ENCODE assay signal across 8 mouse cellular contexts in genomic region chr8:120393871-120394275, GRCm38 (mm10).
A peak's percentile ranks its signal among the peaks of the same experiment; 100 is the strongest.
DNase-seq lines count a peak whose midpoint lies in the region; ATAC-seq lines count a peak whose summit lies in the region.

No protein-coding gene starts in this region.

- no peak for ATAC-seq in hindbrain, embryonic 12.5 days (ENCODE audit: low FRiP score)
- ATAC-seq in embryonic facial prominence, embryonic 15.5 days (ENCODE audit: insufficient number of reproducible peaks, low FRiP score, low TSS enrichment, low read depth), result no peak

- peaks cover 62% of the 10 kb centered on the region for H3K4me1 ChIP-seq in hindbrain, embryonic 10.5 days (replicated peaks)
- peaks cover 58% of the 10 kb centered on the region for H3K4me1 ChIP-seq in hindbrain, embryonic 12.5 days
- peaks cover 62% of the 10 kb centered on the region for H3K4me1 ChIP-seq in embryonic facial prominence, embryonic 15.5 days

- 81% methylated on average over 9 of the region's 9 CpGs for WGBS in hindbrain, embryonic 10.5 days
- WGBS in hindbrain, embryonic 12.5 days, result 75% methylated on average over 9 of the region's 9 CpGs
- WGBS in embryonic facial prominence, embryonic 15.5 days, result 42% methylated on average over 9 of the region's 9 CpGs

- H3K9me3 ChIP-seq in hindbrain, embryonic 10.5 days, result no peaks in the 10 kb centered on the region
- H3K9me3 ChIP-seq in hindbrain, embryonic 12.5 days (replicated peaks), result no peaks in the 10 kb centered on the region
- no peaks in the 10 kb centered on the region for H3K9me3 ChIP-seq in embryonic facial prominence, embryonic 15.5 days (replicated peaks)

- H3K4me2 ChIP-seq in hindbrain, embryonic 12.5 days (replicated peaks), result no peak overlapping the region
- H3K4me2 ChIP-seq in embryonic facial prominence, embryonic 15.5 days (replicated peaks), result no peak overlapping the region

- H3K27me3 ChIP-seq in hindbrain, embryonic 10.5 days (ENCODE audit: insufficient read depth, poor library complexity, severe bottlenecking), result peaks cover 16% of the 10 kb centered on the region
- no peaks in the 10 kb centered on the region for H3K27me3 ChIP-seq in hindbrain, embryonic 12.5 days
- H3K27me3 ChIP-seq in embryonic facial prominence, embryonic 15.5 days, result no peaks in the 10 kb centered on the region

- H3K27ac ChIP-seq in hindbrain, embryonic 10.5 days, result peak overlapping the region; percentile 74
- no peak overlapping the region; the same call in 1 of the 2 replicates for H3K27ac ChIP-seq in hindbrain, embryonic 12.5 days
- peak overlapping the region; percentile 65 for H3K27ac ChIP-seq in embryonic facial prominence, embryonic 15.5 days (replicated peaks)

- DNase-seq in hindbrain, embryonic 10.5 days (ENCODE audit: low spot score), result no peak
- peak; percentile 50 for DNase-seq in adrenal gland, postnatal 36 days
- peak; percentile 64 to 68 for DNase-seq in layer of hippocampus, postnatal 36 days
- DNase-seq in spleen, postnatal 10 days (ENCODE audit: low spot score in 2 of 2), result no peak
- DNase-seq in adipocyte (ENCODE audit: low spot score), result no peak
- no peak for DNase-seq in B cell, adult 2 months

- H3K9ac ChIP-seq in hindbrain, embryonic 12.5 days, result no peak overlapping the region
- no peak overlapping the region for H3K9ac ChIP-seq in embryonic facial prominence, embryonic 15.5 days

- H3K36me3 ChIP-seq in hindbrain, embryonic 10.5 days, result no peaks in the 10 kb centered on the region
- no peaks in the 10 kb centered on the region for H3K36me3 ChIP-seq in hindbrain, embryonic 12.5 days
- H3K36me3 ChIP-seq in embryonic facial prominence, embryonic 15.5 days, result no peaks in the 10 kb centered on the region

- H3K4me3 ChIP-seq in hindbrain, embryonic 10.5 days, result no peak overlapping the region
- H3K4me3 ChIP-seq in hindbrain, embryonic 12.5 days, result no peak overlapping the region
- H3K4me3 ChIP-seq in embryonic facial prominence, embryonic 15.5 days (replicated peaks), result no peak overlapping the region

Comparison
In these comparisons a context has a peak if more than half of its experiments do, and no peak if none do; other contexts are left out.
1. DNase-seq: peak in adrenal gland, postnatal 36 days (2 of 2) and layer of hippocampus, postnatal 36 days (2 of 2); none in hindbrain, embryonic 10.5 days (single experiment), spleen, postnatal 10 days (0 of 2), adipocyte (single experiment) and B cell, adult 2 months (0 of 2).